Mouse (Mus musculus) E14TG2a.4 (cell line): ENCODE results near the gene H1foo.

ENCODE experiments used
- CTCF ChIP-seq: conservative IDR thresholded peaks from 2 replicates; pipeline ENCODE4 v1.5.1; 2014; ENCODE audit warnings: low read length
- NANOG ChIP-seq: IDR thresholded peaks from 2 replicates; pipeline ENCODE4 v1.6.1; 2014; ENCODE audit warnings: borderline replicate concordance, low read length, mixed read lengths
- POU5F1 ChIP-seq: IDR thresholded peaks from 2 replicates; pipeline ENCODE4 v1.6.1; 2014; ENCODE audit warnings: low read length, borderline replicate concordance

DNA sequence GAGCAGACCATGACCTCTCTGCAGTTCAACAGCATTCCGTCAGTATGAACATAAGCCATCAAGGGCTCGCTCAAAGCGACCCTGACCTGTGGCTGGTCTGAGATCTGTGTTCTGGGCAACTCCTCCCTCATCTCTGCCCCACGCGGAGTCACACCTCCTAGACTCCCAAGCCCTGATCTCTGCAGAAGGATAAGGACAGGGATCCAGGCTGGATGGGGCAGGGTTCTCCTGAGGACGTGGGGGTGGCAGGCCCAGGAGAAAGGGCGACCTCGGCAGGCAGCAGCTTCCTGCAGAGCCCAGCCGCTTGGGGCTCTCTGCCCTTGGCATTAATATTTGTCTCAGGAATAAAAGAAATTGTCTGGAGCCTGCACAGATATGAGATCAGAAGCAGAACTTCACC lies 40.9 kb downstream of the H1foo start:
- TF ChIP-seq CTCF (no peak), NANOG (no peak), POU5F1 (no peak)
